Mouse (Mus musculus): ENCODE data around the gene Fsd1l.

- TF ChIP-seq CTCF (IDR thresholded peaks at IDR 0.05; ENCODE audit: extremely low read depth, insufficient read depth, insufficient read length, insufficient replicate concordance) (no peak), POLR2A (IDR thresholded peaks at IDR 0.05; ENCODE audit: low read depth, low read length) (no peak)
Observed at GRCm38 (mm10) chr4:53637269-53637909, 6.1 kb downstream of the Fsd1l start.
